Mouse (Mus musculus) liver, embryonic 14.5 days (tissue): ENCODE results near the gene Cldn34c3. TPM values are rescaled to one million over a fixed set of nuclear protein-coding genes. Genes with fewer than 3 reads are reported as not detected.
"Not testable (repeated sequence)": the region's sequence is repeated elsewhere in the genome, so short reads cannot be mapped to it uniquely, and the experiment has no call there.

Source experiments
- ATAC-seq: fragments of 200-750 bp; cut with Nextera tagmentation; 2 replicates; pipeline ENCODE4 v1.8.0; 2017; ENCODE audit warnings: moderate number of reproducible peaks, mild to moderate bottlenecking, moderate library complexity; ENCODE audit not compliant: insufficient read depth
- DNase-seq, 3 experiments: peaks; one replicate each; pipeline ENCODE4 v3.0.0-alpha.2; 2012 to 2013; ENCODE audit warnings: low read depth in 3 of 3, low spot score in 3 of 3
- H3K27ac ChIP-seq: fragments of 300-500 bp; sonication (generic); 2 replicates; pipeline ENCODE4 v1.5.1; 2014; ENCODE audit warnings: moderate library complexity, mild to moderate bottlenecking, control low read depth, inconsistent platforms
- H3K27me3 ChIP-seq: fragments of 300-500 bp; sonication (generic); 2 replicates; pipeline ENCODE4 v1.6.1; 2014; ENCODE audit warnings: mild to moderate bottlenecking, low read length, moderate library complexity; ENCODE audit not compliant: control insufficient read depth, insufficient read depth
- H3K36me3 ChIP-seq: fragments of 300-500 bp; sonication (generic); replicated peaks from 2 replicates; pipeline ENCODE4 v1.6.1; 2014; ENCODE audit warnings: low read depth; ENCODE audit not compliant: control insufficient read depth, insufficient read depth
- H3K4me1 ChIP-seq, 2 experiments: fragments of 200-500 bp in 1 of 2; fragments of 300-500 bp in 1 of 2; sonication (generic) in 1 of 2; replicated peaks; 2 replicates each; pipeline ENCODE4 v1.6.1; 2012 to 2014; ENCODE audit warnings: antibody characterized with exemption in 1 of 2, inconsistent platforms in 1 of 2, low read length in 1 of 2; ENCODE audit not compliant: control insufficient read depth in 2 of 2, insufficient read depth in 2 of 2
- H3K4me2 ChIP-seq: fragments of 300-500 bp; sonication (generic); 2 replicates; pipeline ENCODE4 v1.6.1; 2014; ENCODE audit warnings: low read depth, mild to moderate bottlenecking, control low read depth, moderate library complexity
- H3K4me3 ChIP-seq, 2 experiments: fragments of 200-500 bp in 1 of 2; fragments of 300-500 bp in 1 of 2; sonication (generic) in 1 of 2; 2 replicates each; pipeline ENCODE4 v1.5.1; 2012 to 2014; ENCODE audit warnings: low read depth in 2 of 2, low read length in 2 of 2, mild to moderate bottlenecking in 2 of 2, control low read depth in 1 of 2, inconsistent platforms in 1 of 2, moderate library complexity in 1 of 2; ENCODE audit not compliant: insufficient read depth in 1 of 2
- H3K9ac ChIP-seq: fragments of 300-500 bp; sonication (generic); replicated peaks from 2 replicates; pipeline ENCODE4 v1.6.1; 2014; ENCODE audit warnings: mild to moderate bottlenecking, control low read depth, moderate library complexity
- H3K9me3 ChIP-seq: fragments of 300-500 bp; sonication (generic); 2 replicates; pipeline ENCODE4 v1.6.1; 2016; ENCODE audit warnings: low read length, mixed read lengths; ENCODE audit not compliant: control insufficient read depth
- polyA plus RNA-seq, 2 experiments: library from polyadenylated mRNA; depleted of rRNA in 1 of 2; stranded (reverse) in 1 of 2; unstranded in 1 of 2; fragments of >200 nt; fragmentation: Nextera tagmentation in 1 of 2; extraction: Ambion mirVana in 1 of 2; gene quantifications; 2 replicates each; pipeline versions ENCODE4 v1.2.1 to v1.2.3; 2012 to 2014

The Cldn34c3 gene
- not detected in 2 replicates for polyA plus RNA-seq (2012; rRNA removed)
- not detected in 2 replicates for polyA plus RNA-seq (2014; fragmentation: Nextera tagmentation; extraction: Ambion mirVana)

- H3K4me3 ChIP-seq, H3K27me3 ChIP-seq, H3K4me1 ChIP-seq, DNase-seq, H3K9me3 ChIP-seq, H3K36me3 ChIP-seq, ATAC-seq, H3K4me2 ChIP-seq, H3K9ac ChIP-seq, H3K27ac ChIP-seq: not testable (repeated sequence)
These were observed at the start of gene Cldn34c3 for GRCm38 (mm10) chrX:123793365-123793764. Cldn34c3 (plus strand) TSS chrX:123793665.

Other genes starting within 250 kb of the Cldn34c3 start
- gene Cldn34c2, start 212.0 kb upstream of the Cldn34c3 start, polyA plus RNA-seq (2012; rRNA removed), result not detected in 2 replicates
- gene Cldn34c2, start 212.0 kb upstream of the Cldn34c3 start, polyA plus RNA-seq (2014; fragmentation: Nextera tagmentation; extraction: Ambion mirVana), result not detected in 2 replicates
- not detected in 2 replicates for gene Gm17467, start 88.9 kb upstream of the Cldn34c3 start, polyA plus RNA-seq (2012; rRNA removed)
- not detected in 2 replicates for gene Gm17467, start 88.9 kb upstream of the Cldn34c3 start, polyA plus RNA-seq (2014; fragmentation: Nextera tagmentation; extraction: Ambion mirVana)